8 mouse cellular contexts compared by ENCODE assay signal in genomic region chrX:140600410-140601109, GRCm38 (mm10). TPM values are rescaled to one million over a fixed set of nuclear protein-coding genes. Genes with fewer than 3 reads are reported as not detected.
DNase-seq lines count a peak whose midpoint lies in the region; ATAC-seq and TF ChIP-seq lines count a peak whose summit lies in the region.

Tsc22d3 (minus strand) TSS chrX:140600659.

- no peaks in the 10 kb centered on the region for H3K4me1 ChIP-seq in cortical plate, adult 2 months (ENCODE audit: control insufficient read depth, insufficient read depth, low read length)

- no peak for TF ChIP-seq POLR2A in cortical plate, adult 2 months (IDR thresholded peaks at IDR 0.05; ENCODE audit: extremely low read depth, insufficient read depth, low read length)

- intact Hi-C loops in gastrocnemius, postnatal 14 days (cut with DNase I; ENCODE audit: low total_unique reads) = loop anchor here (5.0 kb wide), 1 partner anchor 113 kb away; no protein-coding TSS in a partner anchor

- H3K27ac ChIP-seq in cortical plate, adult 2 months (ENCODE audit: insufficient read depth, low read length) = no peak within 1 kb of the TSS

- peak; percentile 41 for DNase-seq in gastrocnemius, postnatal 14 days
- DNase-seq in hindlimb bud, embryonic 11.5 days (ENCODE audit: extremely low spot score, low read depth, low spot score) = peak; percentile 14
- peak; percentile 42 to 56 for DNase-seq in left cerebral cortex, adult 18-20 months (ENCODE audit: low spot score in 2 of 2)
- DNase-seq in lung, postnatal 4 days = peak; percentile 36 to 72
- peak; percentile 52 to 54 for DNase-seq in right cerebral cortex, adult 2 months (ENCODE audit: low spot score in 2 of 2)
- DNase-seq in urinary bladder, postnatal 36 days (ENCODE audit: low spot score in 2 of 2) = peak; percentile 49 to 51

- H3K4me3 ChIP-seq in cortical plate, adult 2 months (ENCODE audit: insufficient read depth, low read length) = peak within 1 kb of the TSS; percentile 6; the same call in 1 of the 2 replicates

- peak; percentile 81 for ATAC-seq in activated CD4-positive, CD25-positive, alpha-beta regulatory T cell, adult 4 months

- peak; percentile 44 for TF ChIP-seq CTCF in cortical plate, adult 2 months (IDR thresholded peaks at IDR 0.05; ENCODE audit: extremely low read depth, insufficient read depth, low read length)

RNA-seq across cellular contexts. Expression of gene Tsc22d3, which starts in this region (rescaled TPM):
- 100 to 1,000 TPM; 236 to 480 TPM for polyA plus RNA-seq in activated CD4-positive, CD25-positive, alpha-beta regulatory T cell, adult 4 months (2017; shearing (Covaris generic))
- 115 and 119 TPM in 2 replicates for polyA plus RNA-seq in cortical plate, adult 2 months (2012; rRNA removed)
- 100 to 1,000 TPM; 119 to 244 TPM for total RNA-seq in gastrocnemius, postnatal 14 days (2021)
- 10 to 100 TPM; 78.5 to 97.3 TPM for total RNA-seq in left cerebral cortex, adult 18-20 months (2021)
